Mouse (Mus musculus) heart, embryonic 12.5 days (tissue): ENCODE measurements at regions not wholly inside any gene's neighbourhood (a gene's known extent, or its start where the extent isn't known, plus 50 kb on each side); places are given as distances from the start of the nearest gene placed in this dataset.

ENCODE experiments used
- ATAC-seq: fragments of 200-750 bp; cut with Nextera tagmentation; 2 replicates; pipeline ENCODE4 v1.8.0; 2017; ENCODE audit warnings: moderate TSS enrichment, moderate library complexity; ENCODE audit not compliant: insufficient number of reproducible peaks, low FRiP score
- H3K27ac ChIP-seq: fragments of 300-500 bp; sonication (generic); 2 replicates; pipeline ENCODE4 v1.5.1; 2016; ENCODE audit warnings: mild to moderate bottlenecking, moderate library complexity; ENCODE audit not compliant: poor library complexity, severe bottlenecking
- H3K27me3 ChIP-seq: fragments of 300-500 bp; sonication (generic); replicated peaks from 2 replicates; pipeline ENCODE4 v1.6.1; 2016; ENCODE audit warnings: mild to moderate bottlenecking, moderate library complexity
- H3K36me3 ChIP-seq: fragments of 300-500 bp; sonication (generic); 2 replicates; pipeline ENCODE4 v1.6.1; 2016; ENCODE audit warnings: mild to moderate bottlenecking, moderate library complexity
- H3K4me1 ChIP-seq: fragments of 300-500 bp; sonication (generic); replicated peaks from 2 replicates; pipeline ENCODE4 v1.6.1; 2016; ENCODE audit warnings: mild to moderate bottlenecking
- H3K4me2 ChIP-seq: fragments of 300-500 bp; sonication (generic); 2 replicates; pipeline ENCODE4 v1.6.1; 2016; ENCODE audit warnings: mild to moderate bottlenecking, moderate library complexity
- H3K4me3 ChIP-seq: fragments of 300-500 bp; sonication (generic); 2 replicates; pipeline ENCODE4 v1.5.1; 2016; ENCODE audit warnings: mild to moderate bottlenecking
- H3K9ac ChIP-seq: fragments of 300-500 bp; sonication (generic); 2 replicates; pipeline ENCODE4 v1.6.1; 2016; ENCODE audit warnings: mild to moderate bottlenecking, moderate library complexity
- H3K9me3 ChIP-seq: fragments of 300-500 bp; sonication (generic); replicated peaks from 2 replicates; pipeline ENCODE4 v1.6.1; 2016; ENCODE audit warnings: mild to moderate bottlenecking, moderate library complexity
- whole genome bisulfite sequencing: fragments of 180-500 bp; shearing (Covaris S2); methylation state at CpG from one replicate; pipeline ENCODE4 v1.1.7; 2016; 5-methylcytosine and 5-hydroxymethylcytosine counted together

GRCm38 (mm10) chr8:107860251-107860650 lies 82.2 kb upstream of the Zfhx3 start:
- Histone ChIP-seq H3K4me3 (no peak overlapping the region), H3K27me3 (no peaks in the 10 kb centered on the region), H3K9me3 (no peaks in the 10 kb centered on the region), H3K36me3 (no peaks in the 10 kb centered on the region), H3K27ac (no peak overlapping the region), H3K4me2 (no peak overlapping the region), H3K9ac (no peak overlapping the region), H3K4me1 (0 out of 2 replicates have a peak, but pooled peaks cover 6% of the 10 kb centered on the region)
- no peak for ATAC-seq
- 84% methylated on average over 4 of the region's 4 CpGs for WGBS

DNA sequence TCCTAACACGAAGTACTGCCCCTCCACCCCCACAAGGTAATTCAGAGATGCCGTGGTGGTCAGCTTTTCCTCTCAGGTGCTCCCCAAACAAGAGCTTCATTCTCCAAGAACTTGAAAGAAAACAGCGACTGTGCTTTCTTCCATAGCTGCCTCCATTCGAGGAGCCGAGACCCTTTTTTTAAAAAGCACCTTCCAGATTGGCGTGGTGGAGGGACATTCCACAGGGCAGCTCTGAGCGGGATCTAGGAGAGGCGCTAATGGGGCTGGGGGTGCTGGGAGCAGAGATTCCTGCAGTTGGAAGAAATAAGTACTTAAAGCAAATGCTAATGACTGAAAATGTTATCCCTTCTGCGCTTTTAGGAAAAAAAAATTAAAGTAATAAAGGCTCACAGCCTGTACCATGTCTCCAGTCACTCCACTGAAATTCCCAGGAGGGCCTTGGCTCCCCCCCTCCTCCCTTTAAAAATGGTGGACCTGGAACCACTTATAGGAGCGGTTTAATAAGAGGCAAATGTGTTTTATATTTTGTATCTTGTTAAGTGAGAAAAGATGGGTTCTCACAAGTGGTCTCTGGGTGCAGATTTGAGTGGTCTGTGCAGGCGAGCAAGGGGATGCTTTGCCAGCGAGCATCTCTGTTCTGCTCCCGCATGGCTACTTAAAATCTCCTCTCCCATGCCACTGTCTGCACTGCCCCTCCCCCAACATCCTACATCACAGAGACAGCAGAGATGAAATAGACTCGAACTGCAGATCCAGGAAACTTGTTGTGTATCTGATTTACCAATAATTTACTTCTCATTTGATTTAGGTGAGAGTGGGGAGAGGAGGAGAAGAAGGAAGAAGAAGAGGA lies 77.4 kb upstream of the Zfhx3 start:
- Histone ChIP-seq H3K27ac (no peak overlapping the region), H3K9ac (no peak overlapping the region), H3K4me1 (0 out of 2 replicates have a peak, but pooled peaks cover 6% of the 10 kb centered on the region), H3K9me3 (no peaks in the 10 kb centered on the region), H3K4me2 (no peak overlapping the region), H3K4me3 (no peak overlapping the region), H3K27me3 (no peaks in the 10 kb centered on the region), H3K36me3 (no peaks in the 10 kb centered on the region)
- 57% methylated on average over 14 of the region's 14 CpGs for WGBS
- ATAC-seq = no peak

GRCm38 (mm10) chr8:107865744-107866143 lies 76.7 kb upstream of the Zfhx3 start:
- Histone ChIP-seq H3K4me2 (no peak overlapping the region), H3K4me3 (no peak overlapping the region), H3K36me3 (no peaks in the 10 kb centered on the region), H3K27ac (no peak overlapping the region), H3K9ac (no peak overlapping the region), H3K9me3 (no peaks in the 10 kb centered on the region), H3K4me1 (0 out of 2 replicates have a peak, but pooled peaks cover 6% of the 10 kb centered on the region), H3K27me3 (no peaks in the 10 kb centered on the region)
- 69% methylated on average over 4 of the region's 4 CpGs for WGBS
- ATAC-seq = no peak

DNA sequence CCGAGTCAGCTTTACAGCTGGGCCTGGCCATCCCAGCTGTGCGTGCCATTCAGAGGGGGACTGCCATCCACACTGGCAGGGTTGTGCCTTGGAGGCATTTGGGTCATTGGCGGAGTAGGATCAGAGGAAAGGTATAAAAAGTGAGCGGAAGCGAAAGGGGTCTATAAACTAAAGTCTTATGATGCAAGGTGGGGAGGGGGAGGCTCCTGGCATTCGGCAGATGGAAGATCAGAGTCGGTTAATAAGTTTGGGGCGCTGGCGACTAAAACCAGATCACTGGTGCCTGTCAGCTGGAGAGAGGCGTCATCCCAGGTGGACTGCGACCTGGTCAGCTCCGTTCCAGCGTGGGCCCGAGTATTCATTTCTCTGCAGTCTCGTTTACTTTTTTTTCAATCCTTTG lies 70.7 kb upstream of the Zfhx3 start:
- Histone ChIP-seq H3K27me3 (no peaks in the 10 kb centered on the region), H3K4me3 (no peak overlapping the region), H3K27ac (no peak overlapping the region), H3K4me2 (no peak overlapping the region), H3K9me3 (no peaks in the 10 kb centered on the region; the same call in 1 of the 2 replicates), H3K4me1 (no peaks in the 10 kb centered on the region), H3K36me3 (no peaks in the 10 kb centered on the region), H3K9ac (no peak overlapping the region)
- WGBS = 63% methylated on average over 15 of the region's 15 CpGs
- no peak for ATAC-seq

- ATAC-seq = no peak
- Histone ChIP-seq H3K4me3 (no peak overlapping the region), H3K27ac (no peak overlapping the region), H3K9ac (no peak overlapping the region), H3K27me3 (no peaks in the 10 kb centered on the region), H3K4me1 (no peaks in the 10 kb centered on the region), H3K4me2 (no peak overlapping the region), H3K9me3 (no peaks in the 10 kb centered on the region; the same call in 1 of the 2 replicates), H3K36me3 (no peaks in the 10 kb centered on the region)
- WGBS = 76% methylated on average over 11 of the region's 11 CpGs
Observed at GRCm38 (mm10) chr8:107872121-107872520, 70.3 kb upstream of the Zfhx3 start.

- H3K4me3 ChIP-seq = no peak overlapping the region
- no peaks in the 10 kb centered on the region for H3K27me3 ChIP-seq
- 69% methylated on average over 2 of the region's 2 CpGs for WGBS
- no peak overlapping the region for H3K27ac ChIP-seq
- no peak for ATAC-seq
- H3K4me2 ChIP-seq = no peak overlapping the region
- no peaks in the 10 kb centered on the region for H3K36me3 ChIP-seq
- no peaks in the 10 kb centered on the region; the same call in 1 of the 2 replicates for H3K9me3 ChIP-seq
- no peaks in the 10 kb centered on the region for H3K4me1 ChIP-seq
- no peak overlapping the region for H3K9ac ChIP-seq
Observed at GRCm38 (mm10) chr8:107876455-107876854, 66.0 kb upstream of the Zfhx3 start.

GRCm38 (mm10) chr8:107881851-107882250 lies 60.6 kb upstream of the Zfhx3 start:
- Histone ChIP-seq H3K4me1 (peaks cover 11% of the 10 kb centered on the region), H3K27me3 (no peaks in the 10 kb centered on the region), H3K4me2 (no peak overlapping the region), H3K4me3 (no peak overlapping the region), H3K27ac (no peak overlapping the region), H3K9ac (no peak overlapping the region), H3K36me3 (no peaks in the 10 kb centered on the region), H3K9me3 (no peaks in the 10 kb centered on the region)
- ATAC-seq = no peak
- 21% methylated on average over 7 of the region's 7 CpGs for WGBS

DNA sequence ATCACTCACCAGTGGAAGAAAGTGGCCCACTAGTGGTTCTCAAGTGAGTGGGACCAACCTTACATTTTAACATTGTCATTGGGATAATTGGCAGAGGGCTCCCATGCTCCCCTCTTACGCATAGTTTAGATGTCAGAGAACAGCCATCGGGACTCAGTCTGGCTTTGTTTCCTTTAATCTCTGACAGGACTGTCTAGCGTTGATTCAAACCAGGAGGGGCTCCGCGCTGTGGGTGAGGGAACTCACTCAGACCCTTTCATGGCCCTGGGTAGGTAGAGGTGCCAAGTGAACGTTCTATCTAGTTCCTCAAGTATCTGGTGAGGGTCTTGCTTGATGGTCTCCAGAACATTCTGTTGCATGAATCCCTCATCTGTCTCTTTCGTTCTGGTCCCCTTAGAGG lies 56.9 kb upstream of the Zfhx3 start:
- no peak overlapping the region for H3K9ac ChIP-seq
- H3K27me3 ChIP-seq = no peaks in the 10 kb centered on the region
- H3K27ac ChIP-seq = no peak overlapping the region
- no peak for ATAC-seq
- H3K4me2 ChIP-seq = no peak overlapping the region
- no peaks in the 10 kb centered on the region for H3K9me3 ChIP-seq
- H3K4me3 ChIP-seq = no peak overlapping the region
- H3K36me3 ChIP-seq = no peaks in the 10 kb centered on the region
- 21% methylated on average over 7 of the region's 7 CpGs for WGBS
- peaks cover 11% of the 10 kb centered on the region for H3K4me1 ChIP-seq

DNA sequence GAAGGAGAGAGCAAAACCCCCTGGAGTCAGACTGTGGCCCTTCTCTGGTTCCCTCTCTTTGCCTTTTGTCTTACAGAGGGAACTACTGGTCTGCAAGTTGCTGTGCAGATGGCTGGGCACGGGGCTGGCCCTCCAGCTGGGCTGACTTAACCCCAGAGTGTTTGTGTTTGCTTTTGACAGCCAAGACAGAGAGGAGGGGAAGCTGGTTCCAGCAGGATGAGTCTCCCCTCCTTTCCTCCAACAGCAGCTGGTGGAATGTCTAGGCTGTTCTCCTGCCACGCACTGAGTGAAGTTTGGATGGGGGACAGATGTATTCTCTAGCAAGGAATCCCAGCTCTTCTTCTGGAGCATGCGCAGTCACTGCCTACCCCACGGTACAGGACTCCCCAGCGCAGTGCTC lies 56.5 kb upstream of the Zfhx3 start:
- no peak overlapping the region for H3K9ac ChIP-seq
- 62% methylated on average over 5 of the region's 5 CpGs for WGBS
- H3K4me3 ChIP-seq = no peak overlapping the region
- H3K4me1 ChIP-seq = peaks cover 11% of the 10 kb centered on the region
- ATAC-seq = no peak
- H3K27me3 ChIP-seq = no peaks in the 10 kb centered on the region
- no peak overlapping the region for H3K27ac ChIP-seq
- no peak overlapping the region for H3K4me2 ChIP-seq
- H3K9me3 ChIP-seq = no peaks in the 10 kb centered on the region
- H3K36me3 ChIP-seq = no peaks in the 10 kb centered on the region

GRCm38 (mm10) chr8:107886516-107887253 lies 55.8 kb upstream of the Zfhx3 start:
- Histone ChIP-seq H3K4me3 (no peak overlapping the region), H3K27me3 (no peaks in the 10 kb centered on the region), H3K4me2 (peak overlapping the region; percentile 25; the same call in 1 of the 2 replicates), H3K36me3 (no peaks in the 10 kb centered on the region), H3K27ac (no peak overlapping the region), H3K9me3 (no peaks in the 10 kb centered on the region), H3K4me1 (peaks cover 11% of the 10 kb centered on the region), H3K9ac (no peak overlapping the region)
- 75% methylated on average over 19 of the region's 19 CpGs for WGBS
- ATAC-seq = no peak

GRCm38 (mm10) chr8:107887333-107887732 lies 55.1 kb upstream of the Zfhx3 start:
- Histone ChIP-seq H3K9me3 (no peaks in the 10 kb centered on the region), H3K4me3 (no peak overlapping the region), H3K4me1 (peaks cover 11% of the 10 kb centered on the region), H3K36me3 (no peaks in the 10 kb centered on the region), H3K27me3 (no peaks in the 10 kb centered on the region), H3K27ac (no peak overlapping the region), H3K9ac (no peak overlapping the region), H3K4me2 (peak overlapping the region; percentile 25; the same call in 1 of the 2 replicates)
- no peak for ATAC-seq
- WGBS = 48% methylated on average over 10 of the region's 10 CpGs
